Mouse (Mus musculus): ENCODE data around the gene Vars.

DNA sequence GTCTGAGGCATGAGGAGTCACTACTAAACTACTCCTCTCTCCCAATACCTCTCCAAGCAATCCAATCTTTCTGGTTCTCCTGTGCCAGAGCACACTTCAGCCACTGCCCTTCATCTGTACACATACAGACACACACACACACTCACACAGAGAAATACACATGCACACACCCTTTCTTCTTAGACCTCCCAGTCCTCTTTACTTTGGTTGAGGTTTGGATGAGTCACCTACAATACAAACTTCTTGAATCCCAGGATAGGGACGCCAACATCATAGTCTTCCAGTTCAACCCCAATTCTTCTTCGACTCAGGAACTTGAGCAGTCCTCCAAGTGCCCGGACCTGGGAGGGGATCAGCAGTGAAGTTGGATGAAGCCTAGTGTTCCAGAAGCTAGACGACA, 43.0 kb downstream of the Vars start:
- no peak for TF ChIP-seq POLR2A (IDR thresholded peaks at IDR 0.05; ENCODE audit: low read depth, low read length)
- TF ChIP-seq CTCF (IDR thresholded peaks at IDR 0.05; ENCODE audit: extremely low read depth, insufficient read length, insufficient replicate concordance, low read depth, low read length): no peak

Data from small intestine, adult 2 months (tissue).